Mouse (Mus musculus): ENCODE measurements at regions not wholly inside any gene's neighbourhood (a gene's known extent, or its start where the extent isn't known, plus 50 kb on each side); places are given as distances from the start of the nearest gene placed in this dataset.

DNA sequence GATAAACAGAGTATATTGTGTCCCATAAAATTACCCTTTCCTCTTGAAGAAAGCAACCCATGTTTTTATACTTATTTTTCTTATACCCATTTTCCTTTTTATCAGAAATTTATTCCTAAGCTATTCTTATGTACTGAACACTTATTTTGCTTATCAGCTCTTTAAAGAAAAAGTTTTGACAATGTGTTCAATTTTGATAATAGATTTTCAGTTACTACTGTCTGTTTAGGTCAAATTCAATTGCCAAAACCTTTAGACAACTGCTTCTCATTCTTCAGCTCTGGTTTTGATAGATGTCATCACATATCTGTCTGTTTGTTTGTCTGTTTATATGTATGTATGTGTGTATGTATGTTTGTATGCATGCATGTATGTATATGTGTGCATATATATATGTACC is 117.8 kb upstream of the Hapln1 start:
- H3K4me2 ChIP-seq (ENCODE audit: low read depth, low read length, poor library complexity, severe bottlenecking) = no peak overlapping the region
- no peaks in the 10 kb centered on the region for H3K4me1 ChIP-seq (ENCODE audit: insufficient read depth, low read length)
- H3K9me3 ChIP-seq (ENCODE audit: low read length) = no peaks in the 10 kb centered on the region
- no peak for TF ChIP-seq CTCF (IDR thresholded peaks at IDR 0.05)
- DNase-seq (ENCODE audit: low spot score) = no peak
- H3K4me3 ChIP-seq (ENCODE audit: low read depth, low read length) = no peak overlapping the region
- H3K36me3 ChIP-seq (ENCODE audit: insufficient read depth, low read length) = no peaks in the 10 kb centered on the region
- no peaks in the 10 kb centered on the region for H3K27me3 ChIP-seq (ENCODE audit: insufficient read depth, low read length)
- H3K9ac ChIP-seq (replicated peaks; ENCODE audit: low read length, poor library complexity, severe bottlenecking) = no peak overlapping the region
- no peak overlapping the region for H3K27ac ChIP-seq (ENCODE audit: low read depth, low read length)
- ATAC-seq (ENCODE audit: low FRiP score) = no peak

DNA sequence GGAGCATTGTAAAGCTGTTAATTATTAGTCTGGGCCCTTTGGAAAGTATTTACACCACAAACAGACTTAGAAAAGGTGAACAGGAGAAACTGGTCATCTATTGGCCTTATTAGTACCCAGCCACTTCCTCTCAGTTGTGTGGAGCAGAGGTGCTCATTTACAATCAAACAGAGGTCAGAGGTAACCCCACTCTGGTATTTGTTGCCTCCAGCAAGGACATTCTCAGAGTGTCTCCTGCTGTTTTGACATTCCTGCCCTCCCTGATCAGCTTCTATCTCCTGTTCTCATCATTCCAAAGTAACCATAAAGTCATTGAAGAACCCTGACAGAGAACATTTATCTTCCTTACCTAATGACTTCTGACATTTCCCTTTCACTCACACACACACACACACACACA is 116.1 kb upstream of the Hapln1 start:
- Histone ChIP-seq H3K9me3 (ENCODE audit: low read length) (no peaks in the 10 kb centered on the region), H3K27me3 (ENCODE audit: insufficient read depth, low read length) (no peaks in the 10 kb centered on the region), H3K9ac (replicated peaks; ENCODE audit: low read length, poor library complexity, severe bottlenecking) (no peak overlapping the region)

DNA sequence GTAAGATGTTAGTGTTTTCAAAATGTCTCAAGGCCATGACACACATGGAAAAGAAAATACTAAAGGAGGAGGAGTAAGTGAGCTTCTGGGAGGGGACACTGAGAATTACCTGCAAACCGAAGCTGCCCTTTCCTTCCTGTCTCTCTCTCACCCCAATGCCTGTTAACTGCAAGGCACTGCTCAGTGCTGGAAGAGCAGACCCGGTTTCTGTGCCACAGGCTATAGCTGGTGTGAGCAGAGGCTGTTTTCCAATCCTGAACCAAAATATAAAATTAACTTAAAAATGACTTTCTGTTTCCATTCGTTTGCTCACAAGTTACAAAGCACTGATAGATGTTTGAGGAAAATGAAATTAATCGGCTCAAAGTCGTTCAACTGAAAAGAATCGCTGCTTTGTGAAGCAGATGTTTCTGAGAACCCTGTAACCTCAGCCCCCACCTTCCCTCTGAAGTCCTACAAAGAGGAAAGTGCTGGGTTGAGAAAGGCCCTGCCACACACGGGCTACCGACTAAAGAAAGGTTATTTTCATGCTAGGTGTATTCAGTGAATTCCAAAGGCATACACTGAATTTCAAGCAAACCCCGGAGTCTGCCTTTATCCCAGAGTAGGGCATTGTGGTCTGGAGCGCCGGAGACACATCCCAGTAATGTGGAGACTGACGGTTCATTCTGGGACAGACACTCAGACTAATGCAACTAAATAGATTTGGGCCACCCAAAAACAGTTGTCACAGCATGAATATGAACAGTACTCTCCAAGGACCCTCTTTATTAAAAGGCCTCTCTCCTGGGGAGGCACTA is 111.1 kb upstream of the Hapln1 start:
- Histone ChIP-seq H3K9ac (replicated peaks; ENCODE audit: low read length, poor library complexity, severe bottlenecking) (no peak overlapping the region), H3K4me1 (ENCODE audit: insufficient read depth, low read length) (no peaks in the 10 kb centered on the region), H3K9me3 (ENCODE audit: low read length) (no peaks in the 10 kb centered on the region), H3K4me2 (ENCODE audit: low read depth, low read length, poor library complexity, severe bottlenecking) (no peak overlapping the region), H3K27ac (ENCODE audit: low read depth, low read length) (no peak overlapping the region), H3K27me3 (ENCODE audit: insufficient read depth, low read length) (no peaks in the 10 kb centered on the region), H3K36me3 (ENCODE audit: insufficient read depth, low read length) (no peaks in the 10 kb centered on the region), H3K4me3 (ENCODE audit: low read depth, low read length) (no peak overlapping the region)
- ATAC-seq (ENCODE audit: low FRiP score) = 0 out of 2 replicates have a peak, but pooled peaks have one; percentile 13
- no peak for DNase-seq (ENCODE audit: low spot score)
- 25% methylated on average over 12 of the region's 12 CpGs for WGBS
- no peak for TF ChIP-seq CTCF (IDR thresholded peaks at IDR 0.05)

More for the DNA sequence above, 116.1 kb upstream of the Hapln1 start:
- Histone ChIP-seq H3K4me3 (ENCODE audit: low read depth, low read length) (no peak overlapping the region), H3K4me2 (ENCODE audit: low read depth, low read length, poor library complexity, severe bottlenecking) (no peak overlapping the region), H3K4me1 (ENCODE audit: insufficient read depth, low read length) (no peaks in the 10 kb centered on the region), H3K36me3 (ENCODE audit: insufficient read depth, low read length) (no peaks in the 10 kb centered on the region), H3K27ac (ENCODE audit: low read depth, low read length) (no peak overlapping the region)
- DNase-seq (ENCODE audit: low spot score) = no peak
- ATAC-seq (ENCODE audit: low FRiP score) = no peak
- no peak for TF ChIP-seq CTCF (IDR thresholded peaks at IDR 0.05)

DNA sequence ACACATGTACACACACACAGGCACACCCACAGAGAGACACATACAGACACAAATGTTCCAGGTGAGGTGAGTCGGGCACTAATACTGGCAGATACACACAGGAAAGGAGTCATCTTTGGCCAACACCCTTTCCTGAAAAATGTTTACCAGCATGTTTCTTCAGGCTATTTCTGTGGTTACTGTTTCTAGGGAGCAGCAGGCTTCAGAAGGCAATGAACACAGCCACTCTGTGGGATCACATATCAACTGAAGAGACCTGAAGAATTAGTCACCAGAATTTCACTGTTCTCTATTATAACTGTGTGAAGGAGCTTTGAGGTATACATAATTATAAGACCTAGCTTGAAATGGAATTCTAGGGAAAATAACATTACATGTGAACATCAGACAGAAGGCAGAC is 94.7 kb upstream of the Hapln1 start:
- no peak for TF ChIP-seq CTCF (IDR thresholded peaks at IDR 0.05)
- H3K4me3 ChIP-seq (ENCODE audit: low read depth, low read length) = no peak overlapping the region
- H3K9me3 ChIP-seq (ENCODE audit: low read length) = no peaks in the 10 kb centered on the region
- no peaks in the 10 kb centered on the region for H3K36me3 ChIP-seq (ENCODE audit: insufficient read depth, low read length)
- ATAC-seq (ENCODE audit: low FRiP score) (no peak), DNase-seq (ENCODE audit: low spot score) (no peak)
- no peaks in the 10 kb centered on the region for H3K4me1 ChIP-seq (ENCODE audit: insufficient read depth, low read length)
- H3K9ac ChIP-seq (replicated peaks; ENCODE audit: low read length, poor library complexity, severe bottlenecking) = no peak overlapping the region
- H3K4me2 ChIP-seq (ENCODE audit: low read depth, low read length, poor library complexity, severe bottlenecking) = no peak overlapping the region
- H3K27me3 ChIP-seq (ENCODE audit: insufficient read depth, low read length) = no peaks in the 10 kb centered on the region
- no peak overlapping the region for H3K27ac ChIP-seq (ENCODE audit: low read depth, low read length)
- WGBS = 100% methylated on average over 1 of the region's 1 CpGs

DNA sequence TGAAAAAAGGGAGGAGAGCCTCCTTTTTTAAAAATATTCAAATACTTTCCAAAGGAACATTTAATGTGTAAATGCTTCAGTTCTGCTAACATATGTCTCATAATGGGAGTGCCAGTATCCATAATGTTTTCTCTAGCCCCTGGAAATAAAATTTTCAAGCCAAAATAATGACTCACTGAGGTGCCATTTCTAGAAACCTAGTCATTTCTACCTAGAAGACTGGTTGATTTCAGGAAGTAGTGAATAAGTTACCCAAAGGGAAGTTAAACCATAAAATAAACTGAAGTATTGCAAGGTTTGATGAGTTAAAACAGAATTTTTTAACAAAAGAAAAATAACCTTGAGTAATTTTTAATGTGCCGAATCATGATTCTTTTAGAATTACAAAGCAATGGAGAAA is 85.8 kb upstream of the Hapln1 start:
- Histone ChIP-seq H3K9ac (replicated peaks; ENCODE audit: low read length, poor library complexity, severe bottlenecking) (no peak overlapping the region), H3K36me3 (ENCODE audit: insufficient read depth, low read length) (no peaks in the 10 kb centered on the region), H3K4me1 (ENCODE audit: insufficient read depth, low read length) (no peaks in the 10 kb centered on the region), H3K4me2 (ENCODE audit: low read depth, low read length, poor library complexity, severe bottlenecking) (no peak overlapping the region), H3K4me3 (ENCODE audit: low read depth, low read length) (no peak overlapping the region), H3K9me3 (ENCODE audit: low read length) (no peaks in the 10 kb centered on the region), H3K27ac (ENCODE audit: low read depth, low read length) (no peak overlapping the region), H3K27me3 (ENCODE audit: insufficient read depth, low read length) (no peaks in the 10 kb centered on the region)
- WGBS = 94% methylated on average over 1 of the region's 1 CpGs
- DNase-seq (ENCODE audit: low spot score) (no peak), ATAC-seq (ENCODE audit: low FRiP score) (no peak)
- TF ChIP-seq CTCF (IDR thresholded peaks at IDR 0.05) = no peak

DNA sequence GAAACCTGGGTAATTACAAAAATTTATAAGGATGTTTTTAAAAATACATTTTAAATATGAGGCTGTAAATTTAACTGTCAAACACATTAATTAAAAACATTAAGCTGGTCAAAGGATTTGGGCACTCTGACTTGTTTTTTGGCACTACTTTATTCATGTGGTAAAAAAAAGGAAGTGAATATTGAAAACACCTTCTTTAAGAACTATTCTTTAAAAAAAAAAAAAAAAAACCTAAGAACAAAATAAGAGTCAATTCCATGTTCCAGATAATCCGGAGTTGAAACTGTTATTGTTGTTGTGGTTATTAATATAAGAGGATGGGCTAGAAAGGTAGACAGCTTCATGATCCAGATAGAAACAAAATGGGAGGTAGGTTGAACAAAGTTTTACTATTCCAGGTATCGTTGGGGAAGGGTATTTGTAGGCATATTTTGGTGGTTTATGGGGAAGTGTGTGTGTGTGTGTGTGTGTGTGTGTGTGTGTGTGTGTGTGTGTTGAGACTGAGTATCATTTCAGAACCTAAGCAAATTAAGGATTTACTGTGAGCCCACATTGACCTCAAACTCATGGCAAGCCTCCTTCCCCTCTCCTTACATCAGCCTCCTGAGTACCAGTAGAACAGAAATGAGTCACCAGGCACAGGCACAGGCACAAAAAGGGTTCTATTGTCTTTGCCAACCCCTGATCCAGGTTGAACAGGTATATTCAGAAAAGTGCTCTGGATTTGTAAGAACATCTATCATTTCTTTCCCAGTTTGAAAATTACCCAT is 85.2 kb upstream of the Hapln1 start:
- no peak for TF ChIP-seq CTCF (IDR thresholded peaks at IDR 0.05)
- Histone ChIP-seq H3K4me3 (ENCODE audit: low read depth, low read length) (no peak overlapping the region), H3K9me3 (ENCODE audit: low read length) (no peaks in the 10 kb centered on the region), H3K4me1 (ENCODE audit: insufficient read depth, low read length) (no peaks in the 10 kb centered on the region), H3K9ac (replicated peaks; ENCODE audit: low read length, poor library complexity, severe bottlenecking) (no peak overlapping the region), H3K4me2 (ENCODE audit: low read depth, low read length, poor library complexity, severe bottlenecking) (no peak overlapping the region), H3K36me3 (ENCODE audit: insufficient read depth, low read length) (no peaks in the 10 kb centered on the region), H3K27ac (ENCODE audit: low read depth, low read length) (no peak overlapping the region), H3K27me3 (ENCODE audit: insufficient read depth, low read length) (no peaks in the 10 kb centered on the region)
- ATAC-seq (ENCODE audit: low FRiP score) (no peak), DNase-seq (ENCODE audit: low spot score) (no peak)
- WGBS = 88% methylated on average over 2 of the region's 2 CpGs

All from midbrain, postnatal 0 days (tissue).